ENCODE assay signal across 9 mouse cellular contexts in the genomic region with DNA sequence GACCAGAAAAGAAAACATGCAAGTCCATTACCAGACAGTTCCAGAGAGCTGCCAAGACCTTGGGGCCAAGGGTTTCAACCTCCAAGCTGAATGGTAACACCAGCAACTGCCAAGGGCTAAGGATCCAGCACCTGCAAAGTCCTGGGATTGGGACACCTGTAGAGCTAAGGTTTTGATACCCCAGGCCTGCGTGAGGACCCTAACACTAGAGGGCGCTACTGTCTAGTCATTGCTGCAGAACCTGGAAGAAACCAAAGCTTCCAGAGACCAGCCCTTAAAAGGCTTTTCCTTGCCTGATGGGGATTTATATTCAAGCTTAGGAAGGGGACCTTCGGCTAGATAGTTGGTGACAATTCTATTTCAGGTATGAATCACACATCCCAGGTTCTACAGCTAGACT.
DNase-seq lines count a peak whose midpoint lies in the region; ATAC-seq and TF ChIP-seq lines count a peak whose summit lies in the region.
"Had no signal": no experiment of that assay in that cellular context is flagged by ENCODE, and none has a peak within 500 bp of the region (broad histone marks: within the 10 kb centered on the region; RNA-seq: fewer than 3 reads in every experiment).

No protein-coding gene starts in this region.

- no peak overlapping the region for H3K4me3 ChIP-seq in embryonic facial prominence, embryonic 11.5 days (ENCODE audit: low read depth, low read length)
- H3K4me3 ChIP-seq in midbrain, postnatal 0 days (ENCODE audit: low read depth, low read length): no peak overlapping the region
- H3K4me3 ChIP-seq in forebrain, embryonic 12.5 days (replicated peaks): no peak overlapping the region
- H3K4me3 ChIP-seq: heart, embryonic 13.5 days had no signal

- H3K36me3 ChIP-seq in embryonic facial prominence, embryonic 11.5 days (replicated peaks; ENCODE audit: control insufficient read depth, insufficient read depth, low read depth, low read length): no peaks in the 10 kb centered on the region
- no peaks in the 10 kb centered on the region for H3K36me3 ChIP-seq in midbrain, postnatal 0 days (ENCODE audit: insufficient read depth, low read length)
- no peaks in the 10 kb centered on the region for H3K36me3 ChIP-seq in forebrain, embryonic 12.5 days (replicated peaks)
- H3K36me3 ChIP-seq: heart, embryonic 13.5 days had no signal

- H3K9me3 ChIP-seq in embryonic facial prominence, embryonic 11.5 days (replicated peaks; ENCODE audit: control insufficient read depth, low read length): no peaks in the 10 kb centered on the region
- H3K9me3 ChIP-seq in midbrain, postnatal 0 days (ENCODE audit: low read length): no peaks in the 10 kb centered on the region
- no peaks in the 10 kb centered on the region for H3K9me3 ChIP-seq in forebrain, embryonic 12.5 days
- H3K9me3 ChIP-seq: heart, embryonic 13.5 days had no signal

- TF ChIP-seq CTCF in midbrain, postnatal 0 days (IDR thresholded peaks at IDR 0.05): peak; percentile 44

- no peaks in the 10 kb centered on the region for H3K4me1 ChIP-seq in embryonic facial prominence, embryonic 11.5 days (ENCODE audit: control insufficient read depth, insufficient read depth, low read length)
- H3K4me1 ChIP-seq in midbrain, postnatal 0 days (ENCODE audit: insufficient read depth, low read length): no peaks in the 10 kb centered on the region
- peaks cover 8% of the 10 kb centered on the region for H3K4me1 ChIP-seq in forebrain, embryonic 12.5 days
- H3K4me1 ChIP-seq: heart, embryonic 13.5 days had no signal

- no peak overlapping the region for H3K27ac ChIP-seq in embryonic facial prominence, embryonic 11.5 days (replicated peaks; ENCODE audit: low read depth, low read length)
- H3K27ac ChIP-seq in midbrain, postnatal 0 days (ENCODE audit: low read depth, low read length): no peak overlapping the region
- no peak overlapping the region for H3K27ac ChIP-seq in forebrain, embryonic 12.5 days
- H3K27ac ChIP-seq: heart, embryonic 13.5 days had no signal

- H3K27me3 ChIP-seq in embryonic facial prominence, embryonic 11.5 days (ENCODE audit: control insufficient read depth, insufficient read depth, low read length): no peaks in the 10 kb centered on the region
- 0 out of 2 replicates have a peak, but pooled peaks cover 4% of the 10 kb centered on the region for H3K27me3 ChIP-seq in midbrain, postnatal 0 days (ENCODE audit: insufficient read depth, low read length)
- H3K27me3 ChIP-seq in forebrain, embryonic 12.5 days: no peaks in the 10 kb centered on the region; the same call in 1 of the 2 replicates

- no peak overlapping the region for H3K4me2 ChIP-seq in embryonic facial prominence, embryonic 11.5 days (ENCODE audit: low read depth, low read length)
- no peak overlapping the region for H3K4me2 ChIP-seq in midbrain, postnatal 0 days (ENCODE audit: low read depth, low read length, poor library complexity, severe bottlenecking)
- no peak overlapping the region for H3K4me2 ChIP-seq in forebrain, embryonic 12.5 days
- H3K4me2 ChIP-seq: heart, embryonic 13.5 days had no signal

- no peak for ATAC-seq in embryonic facial prominence, embryonic 11.5 days (replicated peaks; ENCODE audit: insufficient number of reproducible peaks, low FRiP score, low TSS enrichment, low read depth)
- ATAC-seq in midbrain, postnatal 0 days (ENCODE audit: low FRiP score): no peak
- no peak for ATAC-seq in forebrain, embryonic 12.5 days (ENCODE audit: low FRiP score)

- DNase-seq in gastrocnemius, adult 18-20 months (ENCODE audit: low spot score): peak; percentile 1
- no peak for DNase-seq in gastrocnemius, postnatal 4 days (ENCODE audit: low spot score in 2 of 2)
- peak; percentile 12 for DNase-seq in right cerebral cortex, adult 18-20 months
- no peak for DNase-seq in right cerebral cortex, postnatal 4 days
- DNase-seq in embryonic facial prominence, embryonic 11.5 days (ENCODE audit: low spot score): peak; percentile 54
- no peak for DNase-seq in midbrain, postnatal 0 days (ENCODE audit: low spot score)
- no peak for DNase-seq in frontal cortex, postnatal 14 days (ENCODE audit: low spot score in 2 of 2)

- no peak overlapping the region for H3K9ac ChIP-seq in embryonic facial prominence, embryonic 11.5 days (replicated peaks; ENCODE audit: low read length)
- H3K9ac ChIP-seq in midbrain, postnatal 0 days (replicated peaks; ENCODE audit: low read length, poor library complexity, severe bottlenecking): no peak overlapping the region
- H3K9ac ChIP-seq in forebrain, embryonic 12.5 days: no peak overlapping the region
- H3K9ac ChIP-seq: heart, embryonic 13.5 days had no signal

- WGBS in embryonic facial prominence, embryonic 11.5 days: 59% methylated on average over 3 of the region's 3 CpGs
- WGBS in midbrain, postnatal 0 days: 71% methylated on average over 3 of the region's 3 CpGs
- 68% methylated on average over 3 of the region's 3 CpGs for WGBS in forebrain, embryonic 12.5 days

Comparison
In these comparisons a context has a peak if more than half of its experiments do, and no peak if none do; other contexts are left out.
1. DNase-seq: peak in gastrocnemius, adult 18-20 months (single experiment), right cerebral cortex, adult 18-20 months (single experiment) and embryonic facial prominence, embryonic 11.5 days (single experiment); none in gastrocnemius, postnatal 4 days (0 of 2), right cerebral cortex, postnatal 4 days (single experiment), midbrain, postnatal 0 days (single experiment) and frontal cortex, postnatal 14 days (0 of 2).